Mouse (Mus musculus) heart, adult 2 months (tissue): ENCODE results near the gene Gm14326.
"Not testable (repeated sequence)": the region's sequence is repeated elsewhere in the genome, so short reads cannot be mapped to it uniquely, and the experiment has no call there.

Source experiments
- CTCF ChIP-seq: fragments of 200-600 bp; IDR thresholded peaks from 2 replicates; pipeline ENCODE4 v1.8.1; 2022; ENCODE audit warnings: antibody characterized with exemption, mild to moderate bottlenecking, moderate library complexity
- EP300 ChIP-seq: fragments of 200-500 bp; IDR thresholded peaks from 2 replicates; pipeline ENCODE4 v1.6.1; 2011; ENCODE audit warnings: low read depth, low read length, control low read depth; ENCODE audit not compliant: insufficient read depth
- POLR2A ChIP-seq: fragments of 200-500 bp; IDR thresholded peaks from 2 replicates; pipeline ENCODE4 v1.6.1; 2011; ENCODE audit warnings: mild to moderate bottlenecking, low read depth, low read length, control low read depth; ENCODE audit not compliant: insufficient read depth

- not testable (repeated sequence) for TF ChIP-seq CTCF, POLR2A, EP300
Observed at GRCm38 (mm10) chr2:177898171-177898570, 58.9 kb downstream of the Gm14326 start.
